Mouse (Mus musculus) neural tube, embryonic 10.5 days (tissue): ENCODE measurements around the gene Ttc3.
"Not testable (repeated sequence)": the region's sequence is repeated elsewhere in the genome, so short reads cannot be mapped to it uniquely, and the experiment has no call there.

Experiments used
- DNase-seq: peaks from one replicate; pipeline ENCODE4 v3.0.0-alpha.2; 2017; ENCODE audit warnings: low spot score; ENCODE audit errors: extremely low spot score

Gene Ttc3

DNA sequence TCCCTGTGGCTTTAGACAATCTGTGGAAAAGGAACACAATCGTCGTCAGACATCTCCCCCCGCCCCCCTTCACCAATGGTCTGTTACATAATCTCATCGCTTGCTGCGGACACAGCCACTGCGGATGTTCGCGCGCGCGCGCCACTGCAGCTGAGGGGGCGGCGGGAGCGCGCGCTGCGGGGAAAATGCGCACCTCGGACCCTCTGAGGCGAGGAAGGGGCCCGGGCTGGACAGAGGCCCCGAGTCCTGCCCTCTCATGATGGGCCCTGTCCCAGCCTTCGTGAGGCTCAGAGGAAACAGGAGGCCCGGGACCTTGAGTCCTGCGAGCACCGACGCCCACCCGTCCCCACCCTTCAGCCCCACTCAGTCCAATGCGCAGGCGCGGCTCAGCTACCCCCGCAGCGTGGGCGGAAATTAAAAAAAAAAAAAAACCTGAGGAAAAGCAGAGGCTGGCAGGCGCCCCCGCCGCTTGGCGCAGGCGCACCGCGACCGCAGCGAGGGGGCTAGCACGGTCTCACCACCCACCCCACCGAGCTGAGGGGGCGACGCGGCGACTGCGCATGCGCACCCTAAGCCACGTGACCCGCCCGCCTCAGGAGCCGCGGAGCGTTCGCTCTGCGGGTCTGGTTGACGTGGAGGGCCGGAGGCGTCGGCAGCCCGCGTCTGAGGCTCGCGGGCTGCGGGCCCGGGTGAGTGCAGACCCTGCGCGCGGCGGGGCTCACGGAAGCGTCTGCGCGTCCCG lies at the start of gene Ttc3:
Ttc3 (plus strand) TSS at position 446 of the 742 bp plus-strand sequence.
- DNase-seq, result peak; percentile 95

DNA sequence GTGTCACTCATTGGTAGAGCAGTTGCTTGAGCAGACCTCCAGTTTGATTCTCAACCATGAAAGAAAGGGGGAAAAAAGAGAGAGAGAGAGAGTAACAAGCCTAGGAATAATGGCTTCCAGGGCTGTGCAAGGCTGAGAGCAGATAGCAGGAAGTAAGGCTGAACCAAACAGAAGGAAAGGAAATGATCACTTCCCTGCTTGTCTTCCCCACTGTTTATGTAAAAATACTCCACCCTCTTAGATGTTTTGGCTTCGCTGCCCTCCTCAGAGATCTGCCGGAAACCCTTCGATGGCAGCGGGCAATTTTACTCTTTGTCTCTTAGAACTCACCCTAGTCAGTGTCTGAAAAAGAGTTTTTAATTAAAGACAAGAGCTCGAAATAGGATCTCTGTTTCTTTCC lies 46.7 kb upstream of the Ttc3 start:
- no peak for DNase-seq

DNA sequence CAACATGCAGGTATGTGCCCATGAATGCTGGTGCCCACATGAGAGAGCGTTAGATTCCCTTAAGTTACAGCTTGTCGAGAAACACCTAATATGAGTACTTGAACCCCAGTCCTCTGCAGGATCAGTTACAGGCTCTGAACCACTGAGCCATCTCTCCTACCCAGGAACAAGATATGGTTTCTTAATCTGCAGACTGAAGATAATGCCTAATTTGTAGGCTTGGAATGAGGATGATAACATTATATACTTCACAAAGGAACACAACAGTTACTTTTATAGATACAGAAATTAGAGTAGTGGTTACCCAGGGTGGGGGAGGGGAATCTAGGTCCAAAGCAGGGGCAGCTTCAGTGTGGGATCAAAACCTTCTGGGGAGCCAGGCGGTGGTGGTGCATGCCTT lies 44.4 kb upstream of the Ttc3 start:
- DNase-seq, result no peak

DNA sequence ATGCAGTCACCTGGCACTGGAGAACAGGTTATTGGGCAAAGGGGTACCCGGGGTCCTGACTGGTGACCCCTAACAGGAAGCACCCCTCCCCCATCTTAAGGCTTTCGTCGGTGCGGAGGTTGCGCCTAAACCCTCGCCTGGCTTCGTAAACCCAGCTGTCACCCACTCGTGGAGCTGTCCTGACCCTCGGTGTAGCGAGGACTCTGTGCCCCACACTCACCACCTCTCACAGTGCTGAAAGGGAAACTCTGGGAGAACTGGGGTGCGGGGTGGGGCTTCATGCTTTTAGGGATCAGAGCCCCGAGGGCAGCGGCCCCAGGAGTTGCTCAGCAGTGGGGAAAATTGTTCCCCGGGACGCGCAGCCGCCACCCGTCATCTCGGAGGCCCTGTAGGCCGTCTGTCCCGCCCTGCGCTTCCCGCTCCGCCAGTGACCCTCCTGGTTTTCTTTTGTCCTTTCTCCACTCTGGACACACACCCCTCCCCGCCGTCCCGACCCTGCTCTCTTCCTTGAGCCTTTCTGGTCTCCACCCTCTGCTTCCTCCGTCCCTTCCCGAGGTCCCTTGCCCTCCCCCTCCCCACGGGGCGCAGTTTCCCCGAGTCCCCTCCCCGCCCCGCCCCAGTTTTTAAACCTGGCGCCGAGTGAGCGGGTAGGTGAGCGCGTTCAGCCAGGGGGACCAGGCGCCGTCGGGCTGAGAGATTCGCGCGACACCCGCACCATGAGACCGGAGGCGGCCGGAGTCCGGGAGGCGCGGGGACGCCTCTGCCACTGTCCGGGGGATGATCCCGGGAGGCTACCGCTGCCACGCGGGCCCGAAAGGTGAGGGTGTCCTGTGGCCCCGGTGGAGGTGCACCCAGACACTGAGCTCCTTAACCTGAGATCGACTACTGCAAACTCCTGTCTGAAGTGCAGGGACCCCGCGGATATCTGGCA lies 42.4 kb upstream of the Ttc3 start, which contains the start of gene Ripply3:
Ripply3 (plus strand) TSS at position 640 of the 931 bp plus-strand sequence.
- DNase-seq, result peak; percentile 77

DNA sequence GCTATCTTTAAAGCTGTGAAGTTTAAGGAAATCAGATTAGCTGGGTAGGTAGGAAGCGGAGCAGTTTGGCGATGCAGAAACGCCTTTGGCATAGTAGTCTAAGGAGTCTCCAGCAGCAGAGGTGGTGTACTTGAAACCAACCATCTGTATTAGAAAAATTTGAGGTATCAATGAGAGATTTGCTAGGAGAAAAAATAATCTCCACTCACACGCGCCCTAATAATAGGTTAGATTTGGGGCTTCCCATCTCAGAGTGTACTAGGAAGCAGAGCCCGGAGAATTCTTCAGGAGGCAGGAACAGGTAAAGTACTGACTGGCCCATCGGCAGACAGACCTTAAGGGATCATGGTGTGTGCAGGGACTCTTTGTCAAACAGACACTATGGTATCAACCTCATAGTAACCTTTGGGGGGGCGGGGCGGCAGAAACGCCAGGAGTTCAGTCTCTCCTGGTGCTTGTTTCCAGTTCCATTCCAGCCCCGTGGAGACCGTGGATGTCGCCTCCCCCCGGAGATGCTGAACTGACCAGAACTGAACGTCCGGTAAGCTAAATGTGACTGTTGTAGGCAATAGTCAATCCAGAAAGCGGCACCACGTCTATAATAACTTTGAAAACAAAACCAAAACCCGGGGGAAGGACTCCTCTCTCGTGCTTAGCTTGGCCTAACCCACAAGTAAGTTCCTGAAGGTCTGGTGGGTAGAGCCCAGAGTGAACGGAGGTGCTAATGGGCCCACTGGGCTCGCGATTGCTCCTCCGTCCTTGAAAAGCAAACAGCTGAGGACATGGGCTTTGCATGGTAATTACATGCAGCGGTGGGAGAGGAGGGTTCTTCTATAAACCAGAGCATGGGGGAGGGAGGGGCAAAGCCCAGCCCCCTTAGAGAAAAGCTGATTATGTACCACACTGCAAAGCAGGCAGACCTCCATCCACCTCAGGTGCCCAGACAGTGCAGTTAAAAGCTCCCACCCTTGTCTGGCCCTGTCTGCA lies 41.2 kb upstream of the Ttc3 start:
- peak; percentile 45 for DNase-seq

DNA sequence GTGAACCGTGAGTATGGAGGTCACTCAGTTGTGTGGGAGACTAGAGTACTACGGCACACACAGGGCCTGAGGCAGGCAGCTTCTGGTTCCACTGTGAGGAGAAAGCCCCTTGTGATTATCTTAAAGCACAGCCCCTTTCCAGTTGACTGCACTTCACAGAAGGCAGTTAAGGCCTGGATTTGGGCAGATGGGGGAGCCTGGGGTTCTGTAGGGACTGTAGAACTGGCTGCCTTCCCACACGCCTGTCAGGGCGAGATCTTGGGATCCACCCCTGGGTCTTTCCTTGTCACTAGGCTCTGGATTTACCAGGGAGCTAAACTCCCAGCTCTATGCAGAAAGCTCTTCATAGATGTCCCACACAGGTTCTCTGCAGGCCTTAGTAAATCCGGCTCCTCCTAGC lies 40.0 kb upstream of the Ttc3 start:
- DNase-seq, result no peak

DNA sequence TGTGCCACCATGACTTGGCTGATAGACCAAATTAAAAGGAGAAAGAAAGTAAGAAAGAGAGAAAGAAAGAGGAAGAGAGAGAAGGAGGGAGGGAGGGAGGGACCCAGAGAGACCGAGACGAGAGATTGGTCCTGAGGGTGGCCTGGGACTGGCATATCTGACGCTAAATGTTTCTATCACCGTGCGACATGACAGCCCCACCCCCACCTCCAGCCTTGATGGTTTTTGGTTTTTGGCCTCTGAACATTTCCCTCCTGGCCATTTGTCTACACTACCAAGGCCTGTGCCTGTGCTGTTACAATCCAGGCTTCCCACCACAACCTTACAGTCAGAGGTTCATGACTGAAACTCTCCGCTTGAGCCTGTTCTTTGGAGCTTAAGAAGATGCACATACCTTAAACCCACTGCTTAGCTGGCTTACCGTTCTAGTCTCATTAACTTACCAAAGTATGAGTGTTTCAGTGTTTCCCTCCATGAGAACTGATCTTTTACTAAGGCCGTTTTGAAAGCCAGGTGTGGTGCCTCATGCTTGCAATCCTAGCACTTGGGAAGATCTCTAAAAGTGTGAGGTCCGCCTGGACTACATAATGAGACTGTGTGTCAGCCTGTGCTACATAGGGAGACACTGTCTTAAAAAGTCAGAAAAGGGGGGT lies 39.1 kb upstream of the Ttc3 start:
- no peak for DNase-seq

DNA sequence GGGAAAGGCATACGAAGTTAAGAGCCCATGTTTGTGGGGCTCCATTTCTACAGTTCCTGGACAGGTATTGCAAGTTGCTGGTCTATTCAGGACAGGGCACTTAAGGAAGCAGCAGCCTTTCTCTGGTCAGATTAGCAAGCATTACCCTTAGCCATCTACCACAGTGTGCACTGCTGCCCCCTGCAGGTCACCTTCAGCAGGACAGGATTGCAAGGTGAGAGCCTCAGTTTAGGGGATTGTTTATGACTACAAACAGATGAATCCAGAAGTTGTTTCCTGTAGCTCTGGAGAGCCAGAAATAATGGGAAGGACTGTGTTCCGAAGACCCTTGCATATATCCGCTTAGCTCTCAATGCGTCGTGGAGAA lies 38.5 kb upstream of the Ttc3 start:
- DNase-seq, result peak; percentile 59

DNA sequence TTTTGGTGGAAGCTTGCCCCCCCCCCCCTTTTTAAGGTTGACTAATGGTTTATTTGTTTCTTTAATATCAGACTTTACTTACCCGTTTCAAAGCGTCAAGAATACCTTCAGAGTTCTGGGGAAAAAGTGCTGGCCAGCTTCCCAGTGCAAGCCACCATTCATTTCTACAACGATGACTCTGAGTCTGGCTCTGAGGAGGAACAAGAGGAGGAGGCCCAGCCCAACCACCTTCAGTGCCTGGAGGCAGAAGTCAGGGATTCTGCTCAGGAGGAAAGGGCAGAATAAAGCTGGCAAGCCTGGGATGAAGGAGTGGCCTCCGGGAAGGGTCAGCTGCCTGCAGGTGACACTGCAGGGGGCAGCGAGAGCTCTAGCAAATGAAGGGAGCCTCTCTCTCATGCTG lies 34.8 kb upstream of the Ttc3 start:
- no peak for DNase-seq

DNA sequence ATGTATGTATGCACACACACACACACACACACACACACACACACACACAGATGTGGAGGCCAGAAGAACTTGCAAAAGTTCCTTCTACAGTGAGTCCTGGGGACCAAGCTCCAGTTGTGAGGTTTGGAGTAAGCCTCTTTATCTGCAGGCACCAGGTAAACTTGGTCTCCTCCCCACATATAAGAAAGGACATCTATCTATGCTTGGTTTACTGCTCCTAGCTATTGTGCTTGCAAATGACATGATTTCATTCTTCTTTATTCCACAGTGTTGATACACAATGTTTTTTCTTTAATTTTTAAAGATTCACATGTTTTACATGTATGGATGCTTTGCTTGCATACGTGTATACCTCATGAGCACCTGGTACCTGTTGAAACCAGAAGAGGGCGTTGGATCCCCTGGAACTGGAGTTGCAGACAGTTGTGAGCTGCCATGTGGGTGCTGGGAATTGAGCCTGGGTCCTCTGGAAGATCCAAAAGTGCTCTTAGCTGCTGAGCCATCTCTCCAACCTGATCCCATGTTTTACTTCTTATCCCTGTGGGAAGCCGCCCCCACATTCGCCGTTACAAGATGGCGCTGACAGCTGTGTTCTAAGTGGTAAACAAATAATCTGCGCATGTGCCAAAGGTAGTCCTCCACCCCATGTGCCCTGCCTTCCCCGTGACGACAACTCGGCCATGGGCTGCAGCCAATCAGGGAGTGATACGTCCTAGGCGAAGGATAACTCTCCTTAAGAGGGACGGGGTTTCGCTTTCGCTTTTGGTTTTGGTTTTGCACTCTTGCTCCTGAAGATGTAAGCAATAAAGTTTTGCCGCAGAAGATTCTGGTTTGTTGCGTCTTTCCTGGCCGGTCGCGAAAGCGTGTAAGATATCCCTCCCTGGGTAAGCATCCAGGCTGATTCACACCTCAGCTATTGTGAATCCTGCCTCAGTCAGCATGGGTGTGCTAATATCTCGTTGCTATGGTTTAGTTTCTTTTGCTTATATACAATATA lies 31.0 kb upstream of the Ttc3 start:
- not testable (repeated sequence) for DNase-seq

DNA sequence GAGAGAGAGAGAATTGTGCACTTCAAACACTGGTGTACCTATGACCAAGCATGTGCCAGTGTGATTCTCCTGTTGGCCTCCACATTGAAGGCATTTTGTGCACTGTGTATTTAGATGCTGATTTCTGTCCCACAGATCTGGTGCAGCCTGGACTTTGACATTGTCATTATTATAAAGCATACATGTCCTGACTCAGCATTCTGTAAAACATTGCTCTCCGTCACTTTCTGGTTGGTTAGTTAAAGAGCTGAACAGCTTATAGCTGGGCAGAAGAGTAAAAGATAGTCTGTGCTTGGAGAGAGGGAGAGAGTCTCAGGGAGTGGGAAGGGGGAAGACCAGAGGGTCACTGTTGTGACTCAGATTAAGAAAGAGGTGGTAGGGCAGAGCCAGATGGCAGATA lies 24.7 kb upstream of the Ttc3 start:
- no peak for DNase-seq

DNA sequence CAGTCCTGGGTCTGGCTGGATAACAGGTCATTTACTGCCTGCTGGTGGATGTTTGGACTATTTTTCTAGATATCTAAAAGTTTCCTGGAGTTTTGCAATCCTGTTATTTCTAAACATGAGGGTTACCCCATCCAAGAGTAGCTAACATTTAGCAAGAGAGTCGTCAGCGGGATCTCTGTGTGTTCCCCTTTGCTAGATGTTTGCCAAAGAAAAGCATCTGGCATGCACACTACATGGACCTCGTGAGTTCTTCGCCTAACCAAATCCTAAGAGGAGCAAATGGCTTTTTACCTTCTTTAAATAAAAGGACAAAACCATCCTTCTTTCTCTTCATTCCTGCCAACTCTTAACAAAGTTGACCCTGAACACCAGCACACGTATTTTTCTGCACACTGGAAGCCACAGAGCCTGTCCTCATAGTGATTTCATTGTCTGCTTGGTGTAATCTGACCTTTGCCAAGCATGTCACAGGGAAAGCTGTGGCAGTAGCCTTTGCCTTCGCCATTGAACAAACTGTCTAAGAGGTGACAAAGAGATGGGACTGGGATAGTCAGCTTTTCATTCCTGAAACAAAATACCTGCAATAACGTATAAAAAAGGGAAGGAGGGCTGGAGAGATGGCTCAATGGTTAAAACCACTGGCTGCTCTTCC lies 23.2 kb upstream of the Ttc3 start:
- DNase-seq, result no peak

DNA sequence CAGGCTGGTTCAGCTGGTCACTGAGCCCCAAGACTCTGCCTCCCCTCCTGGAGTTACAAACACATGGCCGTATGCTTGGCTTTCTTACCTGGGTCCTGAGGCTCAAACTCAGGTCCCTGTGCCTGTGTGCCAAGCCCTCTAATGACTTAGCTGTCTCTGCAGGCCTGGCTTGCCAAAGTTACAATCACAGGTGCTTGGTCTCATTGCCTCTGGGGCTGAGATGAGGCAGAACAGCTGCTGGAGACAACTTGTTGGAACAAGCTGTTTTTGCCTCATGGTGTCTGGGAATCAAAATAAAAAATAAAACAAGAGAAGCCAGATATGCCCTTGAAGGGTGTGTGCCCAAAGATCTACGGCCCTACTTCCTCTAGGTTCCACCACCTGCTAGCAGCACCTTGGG lies 21.6 kb upstream of the Ttc3 start:
- DNase-seq, result no peak

DNA sequence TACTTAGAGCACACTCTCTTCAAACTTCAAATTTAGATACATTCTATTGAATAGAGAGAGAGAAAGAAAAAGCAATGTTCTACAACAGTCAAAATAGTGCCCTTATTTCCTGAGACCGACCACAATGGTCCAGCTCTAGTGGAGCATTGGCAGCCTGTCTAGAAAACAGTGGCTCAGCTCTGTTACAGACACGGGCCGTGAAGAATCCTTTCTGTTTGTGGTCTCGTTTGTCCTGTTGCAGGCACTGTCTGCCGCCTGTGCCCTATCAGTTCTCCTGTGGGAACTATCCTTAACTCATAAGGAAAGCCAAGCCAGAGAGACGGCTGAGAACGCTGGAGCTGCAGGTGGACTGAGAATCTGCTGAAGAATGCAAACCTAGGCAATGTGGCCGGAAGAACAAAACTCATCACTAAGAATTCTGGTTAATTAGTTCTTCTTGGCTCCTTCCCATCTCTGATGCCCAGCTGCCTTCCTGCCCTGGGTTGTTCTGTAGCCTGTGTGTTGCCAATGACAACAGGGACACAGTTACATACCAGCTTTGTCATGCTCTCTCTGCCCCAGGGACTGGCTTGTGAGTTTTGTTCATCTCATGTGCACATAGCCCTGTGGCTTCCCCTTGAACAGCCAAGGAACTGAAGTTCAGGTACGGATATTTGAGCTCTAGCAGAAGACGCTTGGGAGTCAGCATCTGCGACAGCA lies 20.7 kb upstream of the Ttc3 start:
- no peak for DNase-seq

DNA sequence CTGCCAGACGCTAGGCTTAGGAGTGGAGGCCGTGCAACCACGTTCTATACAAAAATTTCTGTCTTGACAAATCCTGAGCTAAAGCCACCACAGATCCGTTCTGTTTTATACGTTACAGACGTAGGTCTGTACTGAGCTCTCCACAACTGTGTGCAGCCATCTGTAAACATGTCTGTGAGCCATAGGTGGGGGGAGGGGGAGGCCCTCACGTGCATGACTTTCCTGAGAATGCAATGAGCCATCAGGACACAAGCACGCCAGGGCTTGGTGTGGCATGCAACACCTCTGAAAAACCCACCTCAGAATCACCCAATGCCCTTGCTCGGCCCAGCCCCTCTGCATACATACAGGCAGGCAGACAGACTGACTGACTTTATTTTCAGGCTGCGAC lies 20.1 kb upstream of the Ttc3 start:
- no peak for DNase-seq

DNA sequence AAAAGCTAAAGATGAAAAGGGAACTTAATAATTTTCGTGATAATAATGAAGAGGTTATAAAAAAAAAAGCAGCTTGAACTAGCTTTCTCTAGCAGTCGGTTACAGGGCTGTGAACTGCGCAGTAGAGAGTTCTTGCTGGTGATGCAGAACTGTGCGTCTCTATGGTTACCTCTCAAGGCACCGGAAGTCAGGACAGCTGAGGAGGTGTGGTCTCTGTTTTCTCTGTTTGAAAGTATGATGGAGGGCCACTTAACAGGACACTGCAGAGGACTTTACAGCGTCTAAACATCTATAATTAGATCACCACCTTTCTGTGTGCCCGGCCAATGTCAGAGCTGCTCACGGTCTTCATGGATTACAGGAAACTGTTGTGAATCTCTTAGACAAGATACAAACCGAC lies 16.0 kb upstream of the Ttc3 start:
- no peak for DNase-seq

DNA sequence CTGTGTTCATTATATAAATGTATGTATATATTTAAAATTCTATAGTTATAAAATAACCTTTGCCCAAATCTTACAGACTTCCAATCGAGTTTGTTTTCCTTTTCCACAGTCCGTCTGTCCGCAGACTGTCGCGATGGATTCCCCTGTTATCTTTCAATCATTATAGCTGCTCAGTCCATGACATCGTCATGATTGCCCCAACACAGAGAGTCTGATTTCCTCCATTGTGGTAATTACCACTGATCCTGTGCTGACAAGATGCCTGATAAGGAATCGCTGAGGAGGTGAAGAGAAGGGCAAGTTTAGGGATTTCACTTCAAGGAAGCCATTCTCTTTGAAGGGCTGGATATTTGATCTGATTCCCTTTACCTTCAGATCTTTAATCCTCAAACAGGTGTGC lies 14.4 kb upstream of the Ttc3 start:
- no peak for DNase-seq

DNA sequence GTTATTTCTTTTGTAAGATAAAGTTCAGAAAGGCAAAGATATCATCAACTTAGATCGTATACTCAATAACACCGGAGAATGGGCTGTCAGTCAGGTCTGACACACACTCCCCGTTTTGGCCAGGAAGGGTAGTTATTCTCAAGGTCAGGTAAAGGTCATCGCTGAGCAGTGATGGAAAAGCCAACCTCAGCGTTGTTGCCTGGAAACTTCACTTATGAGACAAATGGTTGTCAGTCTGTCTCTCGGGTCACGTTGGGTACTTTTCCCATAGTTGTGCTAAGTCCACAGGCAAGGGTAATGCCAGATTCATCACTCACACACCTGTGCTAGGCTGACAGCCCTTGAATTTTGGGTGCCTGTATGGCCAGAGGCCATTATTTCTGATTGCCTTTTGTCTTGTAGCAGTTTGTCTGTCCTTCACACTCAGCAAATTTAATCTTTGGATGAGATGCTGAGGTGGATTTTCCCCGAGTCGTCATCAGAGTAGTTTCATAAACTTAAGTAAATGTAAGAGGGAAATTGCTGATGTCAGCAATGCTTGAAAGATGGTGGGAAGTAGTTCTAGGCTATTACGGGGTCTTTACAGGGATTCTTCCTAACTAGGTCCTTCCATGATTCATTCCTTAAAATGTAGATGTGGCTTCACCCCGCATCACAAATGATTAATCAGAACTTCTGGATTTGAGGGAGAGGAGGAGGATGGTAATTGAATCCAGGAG lies 13.5 kb upstream of the Ttc3 start:
- DNase-seq, result no peak
